Mouse (Mus musculus) heart, postnatal 0 days (tissue): ENCODE measurements around the gene Ehmt2.

Experiments
- CTCF ChIP-seq: IDR thresholded peaks from 2 replicates; pipeline ENCODE4 v1.5.1; 2016; ENCODE audit warnings: antibody characterized with exemption, control low read depth, low read depth
- EP300 ChIP-seq: IDR thresholded peaks from 2 replicates; pipeline ENCODE4 v1.6.1; 2016; ENCODE audit warnings: antibody characterized with exemption, low read depth

GRCm38 (mm10) chr17:34960702-34961493, 62.6 kb downstream of the Ehmt2 start:
- TF ChIP-seq CTCF (no peak), EP300 (no peak)
